Mouse (Mus musculus) brain, embryonic 14.5 days (tissue): Measurements from ENCODE around the gene Apobr.

Source experiments
- CTCF ChIP-seq: fragments of 200-500 bp; IDR thresholded peaks from 2 replicates; pipeline ENCODE4 v1.5.1; 2012; ENCODE audit warnings: inconsistent platforms, mild to moderate bottlenecking, moderate library complexity, borderline replicate concordance; ENCODE audit not compliant: insufficient read depth, insufficient read length; ENCODE audit errors: extremely low read depth
- POLR2A ChIP-seq: fragments of 200-500 bp; IDR thresholded peaks from 2 replicates; pipeline ENCODE4 v1.6.1; 2012; ENCODE audit warnings: mild to moderate bottlenecking, inconsistent platforms, borderline replicate concordance; ENCODE audit not compliant: poor library complexity, insufficient read depth, insufficient read length, severe bottlenecking; ENCODE audit errors: extremely low read depth

GRCm38 (mm10) chr7:126624774-126625173 lies 40.0 kb downstream of the Apobr start:
- no peak for TF ChIP-seq POLR2A
- no peak for TF ChIP-seq CTCF
